Comparison of ENCODE assay signal across 8 mouse cellular contexts in genomic region chr6:52190906-52191810, GRCm38 (mm10). TPM values are rescaled to one million over a fixed set of nuclear protein-coding genes. Genes with fewer than 3 reads are reported as not detected.
DNase-seq lines count a peak whose midpoint lies in the region; ATAC-seq and TF ChIP-seq lines count a peak whose summit lies in the region.

TSS of gene Hoxa4 (minus strand) at chr6:52191753.

- peaks cover 2% of the 10 kb centered on the region; the same call in 1 of the 2 replicates for H3K4me1 ChIP-seq in embryonic facial prominence, embryonic 11.5 days (ENCODE audit: control insufficient read depth, insufficient read depth, low read length)
- peaks cover 36% of the 10 kb centered on the region for H3K4me1 ChIP-seq in intestine, embryonic 16.5 days (ENCODE audit: control insufficient read depth, insufficient read depth, low read length)
- peaks cover 10% of the 10 kb centered on the region for H3K4me1 ChIP-seq in midbrain, embryonic 11.5 days (ENCODE audit: control insufficient read depth, insufficient read depth, low read length)

- no peak for TF ChIP-seq CTCF in layer of hippocampus, adult 2 months (conservative IDR thresholded peaks at IDR 0.05)

- WGBS in embryonic facial prominence, embryonic 11.5 days, result under 1% methylated on average over 68 of the region's 102 CpGs
- under 1% methylated on average over 76 of the region's 102 CpGs for WGBS in intestine, embryonic 16.5 days
- WGBS in midbrain, embryonic 11.5 days, result 1% methylated on average over 85 of the region's 102 CpGs

- no peak within 1 kb of the TSS; the same call in 1 of the 2 replicates for H3K9ac ChIP-seq in embryonic facial prominence, embryonic 11.5 days (replicated peaks; ENCODE audit: low read length)
- peak within 1 kb of the TSS; percentile 89 for H3K9ac ChIP-seq in intestine, embryonic 16.5 days (ENCODE audit: low read depth, low read length)
- H3K9ac ChIP-seq in midbrain, embryonic 11.5 days (ENCODE audit: low read length), result no peak within 1 kb of the TSS; the same call in 1 of the 2 replicates

- no peak for ATAC-seq in embryonic facial prominence, embryonic 11.5 days (replicated peaks; ENCODE audit: insufficient number of reproducible peaks, low FRiP score, low TSS enrichment, low read depth)
- peak; percentile 49 for ATAC-seq in intestine, embryonic 16.5 days
- no peak for ATAC-seq in midbrain, embryonic 11.5 days (ENCODE audit: low FRiP score)
- no peak for ATAC-seq in megakaryocyte progenitor cell, adult 5-6 weeks (replicated peaks; ENCODE audit: poor library complexity)
- no peak for ATAC-seq in erythroid progenitor cell, adult 5-6 weeks (replicated peaks; ENCODE audit: low FRiP score, poor library complexity, severe bottlenecking)

- DNase-seq in layer of hippocampus, adult 2 months (ENCODE audit: low spot score in 2 of 2), result no peak
- DNase-seq in layer of hippocampus, postnatal 10 days (ENCODE audit: low spot score in 2 of 2), result no peak
- DNase-seq in embryonic facial prominence, embryonic 11.5 days (ENCODE audit: low spot score), result no peak
- DNase-seq in midbrain, embryonic 11.5 days (ENCODE audit: low spot score, missing footprints), result no peak
- DNase-seq in urinary bladder, postnatal 4 days (ENCODE audit: low spot score in 2 of 2), result no peak

- no peaks in the 10 kb centered on the region for H3K9me3 ChIP-seq in embryonic facial prominence, embryonic 11.5 days (replicated peaks; ENCODE audit: control insufficient read depth, low read length)
- H3K9me3 ChIP-seq in intestine, embryonic 16.5 days (ENCODE audit: control insufficient read depth, low read length), result no peaks in the 10 kb centered on the region
- no peaks in the 10 kb centered on the region for H3K9me3 ChIP-seq in midbrain, embryonic 11.5 days (ENCODE audit: control insufficient read depth, low read length)

- H3K4me3 ChIP-seq in layer of hippocampus, adult 2 months, result peak within 1 kb of the TSS; percentile 43
- peak within 1 kb of the TSS; percentile 29 for H3K4me3 ChIP-seq in embryonic facial prominence, embryonic 11.5 days (ENCODE audit: low read depth, low read length)
- peak within 1 kb of the TSS; percentile 70 for H3K4me3 ChIP-seq in intestine, embryonic 16.5 days (ENCODE audit: low read length)
- peak within 1 kb of the TSS; percentile 34 for H3K4me3 ChIP-seq in midbrain, embryonic 11.5 days (ENCODE audit: low read depth, low read length)

- no peak within 1 kb of the TSS for H3K27ac ChIP-seq in layer of hippocampus, adult 2 months
- no peak within 1 kb of the TSS for H3K27ac ChIP-seq in embryonic facial prominence, embryonic 11.5 days (replicated peaks; ENCODE audit: low read depth, low read length)
- peak within 1 kb of the TSS; percentile 93 for H3K27ac ChIP-seq in intestine, embryonic 16.5 days (ENCODE audit: low read length)
- no peak within 1 kb of the TSS for H3K27ac ChIP-seq in midbrain, embryonic 11.5 days (ENCODE audit: low read depth, low read length)

- H3K4me2 ChIP-seq in embryonic facial prominence, embryonic 11.5 days (ENCODE audit: low read depth, low read length), result peak within 1 kb of the TSS; percentile 49
- H3K4me2 ChIP-seq in intestine, embryonic 16.5 days (ENCODE audit: low read depth, low read length), result peak within 1 kb of the TSS; percentile 95
- H3K4me2 ChIP-seq in midbrain, embryonic 11.5 days, result peak within 1 kb of the TSS; percentile 54

- peaks cover 89% of the 10 kb centered on the region for H3K27me3 ChIP-seq in embryonic facial prominence, embryonic 11.5 days (ENCODE audit: control insufficient read depth, insufficient read depth, low read length)
- no peaks in the 10 kb centered on the region; the same call in 1 of the 2 replicates for H3K27me3 ChIP-seq in intestine, embryonic 16.5 days (replicated peaks; ENCODE audit: control insufficient read depth, insufficient read depth, low read length)
- H3K27me3 ChIP-seq in midbrain, embryonic 11.5 days (ENCODE audit: control insufficient read depth, insufficient read depth, low read length), result peaks cover 100% of the 10 kb centered on the region

- no peaks in the 10 kb centered on the region for H3K36me3 ChIP-seq in embryonic facial prominence, embryonic 11.5 days (replicated peaks; ENCODE audit: control insufficient read depth, insufficient read depth, low read depth, low read length)
- no peaks in the 10 kb centered on the region for H3K36me3 ChIP-seq in intestine, embryonic 16.5 days (ENCODE audit: control insufficient read depth, insufficient read depth, low read length)
- H3K36me3 ChIP-seq in midbrain, embryonic 11.5 days (ENCODE audit: control insufficient read depth, insufficient read depth, low read length), result no peaks in the 10 kb centered on the region

RNA-seq across cellular contexts. Expression of gene Hoxa4, which starts in this region (rescaled TPM):
- total RNA-seq in layer of hippocampus, adult 2 months (2021), result not detected
- not detected for total RNA-seq in layer of hippocampus, postnatal 10 days (2021)
- 0.31 and 0.34 TPM in 2 replicates for polyA plus RNA-seq in embryonic facial prominence, embryonic 11.5 days (2014; fragmentation: Nextera tagmentation; extraction: Ambion mirVana)
- 1.7 and 2.4 TPM in 2 replicates for polyA plus RNA-seq in intestine, embryonic 16.5 days (2015; fragmentation: Nextera tagmentation; extraction: Ambion mirVana)
- not detected in 2 replicates for polyA plus RNA-seq in midbrain, embryonic 11.5 days (2014; fragmentation: Nextera tagmentation; extraction: Ambion mirVana)
- 0.88 and 1.9 TPM in 2 replicates for total RNA-seq in megakaryocyte progenitor cell, adult 5-6 weeks (2015)
- 0.71 and 1.3 TPM in 2 replicates for total RNA-seq in megakaryocyte progenitor cell, adult 5-6 weeks (2017)
- total RNA-seq in erythroid progenitor cell, adult 5-6 weeks (2015; ENCODE audit: low replicate concordance), result not detected in 2 replicates
- total RNA-seq in erythroid progenitor cell, adult 5-6 weeks (2017; ENCODE audit: low replicate concordance), result not detected in 2 replicates
